Mouse (Mus musculus): ENCODE measurements around the gene Dntt.

- no peak for TF ChIP-seq CTCF (IDR thresholded peaks at IDR 0.05; ENCODE audit: extremely low read depth, insufficient read depth, insufficient read length, insufficient replicate concordance)
- TF ChIP-seq POLR2A (IDR thresholded peaks at IDR 0.05; ENCODE audit: low read depth, low read length) = no peak
Measured at GRCm38 (mm10) chr19:41030161-41030560, 1.1 kb downstream of the Dntt start.
